Mouse (Mus musculus): ENCODE measurements at regions not wholly inside any gene's neighbourhood (a gene's known extent, or its start where the extent isn't known, plus 50 kb on each side); places are given as distances from the start of the nearest gene placed in this dataset.

- TF ChIP-seq CTCF (IDR thresholded peaks at IDR 0.05; ENCODE audit: borderline replicate concordance, extremely low read depth, insufficient read depth, insufficient read length): no peak
- no peak for TF ChIP-seq POLR2A (IDR thresholded peaks at IDR 0.05; ENCODE audit: borderline replicate concordance, extremely low read depth, insufficient read depth, insufficient read length, poor library complexity, severe bottlenecking)
Observed at GRCm38 (mm10) chr1:166735545-166735944, 53.9 kb upstream of the Fmo9 start.
